Mouse (Mus musculus) mouse embryonic stem cell (cell line): ENCODE data around the gene Zfp991.

Source experiments
- in situ Hi-C, 2 experiments: fragments of 300-500 bp; cut with MboI; formaldehyde crosslinking; loops; 1 replicate in 1 of 2; 3 replicates in 1 of 2; pipeline ENCODE4 v1.14.3; 2019 to 2020; ENCODE audit warnings: low sequenced_read_pairs in 2 of 2, low pct_unique_long_range_greater_than_20kb in 1 of 2, mixed read lengths in 1 of 2; ENCODE audit not compliant: unreplicated experiment in 1 of 2

The Zfp991 gene

GRCm38 (mm10) chr4:147225616-147226015 lies 93.8 kb downstream of the Zfp991 start:
- in situ Hi-C loops: loop anchor here in 1 of 2 experiments (25.0 kb wide), 1 partner anchor 312 kb away; the partner anchor contains the start of gene Gm16503

DNA sequence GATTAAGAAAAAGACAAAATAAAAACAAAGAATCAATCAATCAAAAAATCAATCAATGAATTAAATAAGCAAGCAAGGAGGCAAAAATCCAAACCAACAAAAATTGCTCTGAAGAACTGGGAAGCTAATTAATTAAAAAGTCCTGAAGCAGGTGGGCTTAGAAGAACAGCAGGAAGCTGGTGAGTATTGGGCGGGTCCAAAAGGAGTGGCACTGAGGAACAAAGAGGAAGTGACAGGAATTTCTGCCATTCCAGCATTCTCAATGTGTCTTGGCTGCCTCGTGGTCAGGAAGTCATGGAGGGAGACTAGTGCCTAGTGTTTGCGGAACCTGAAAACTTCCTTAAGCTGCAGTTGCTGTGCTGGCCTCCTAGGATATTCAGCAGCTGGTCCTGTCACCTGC lies 98.2 kb downstream of the Zfp991 start:
- in situ Hi-C loops: loop anchor here in 1 of 2 experiments (10.0 to 25.0 kb wide), 2 partner anchors 307 to 735 kb away; partner anchors contain the start of gene Gm16503
